Mouse (Mus musculus) heart, adult 8-10 months (tissue): ENCODE data around the gene Golt1a. TPM values are rescaled to one million over a fixed set of nuclear protein-coding genes. Genes with fewer than 3 reads are reported as not detected.

Experiments
- DNase-seq: peaks from one replicate; pipeline ENCODE4 v3.0.0; 2022; ENCODE audit warnings: low spot score
- total RNA-seq, 4 experiments: library from RNA; stranded (reverse); gene quantifications; 2 replicates each; pipeline ENCODE4 v1.2.4; 2022

Golt1a gene
- total RNA-seq, 4 experiments from 2014 or later: not detected

- no peak for DNase-seq
Measured at GRCm38 (mm10) chr1:133347693-133348520, 38.3 kb downstream of the Golt1a start.

DNA sequence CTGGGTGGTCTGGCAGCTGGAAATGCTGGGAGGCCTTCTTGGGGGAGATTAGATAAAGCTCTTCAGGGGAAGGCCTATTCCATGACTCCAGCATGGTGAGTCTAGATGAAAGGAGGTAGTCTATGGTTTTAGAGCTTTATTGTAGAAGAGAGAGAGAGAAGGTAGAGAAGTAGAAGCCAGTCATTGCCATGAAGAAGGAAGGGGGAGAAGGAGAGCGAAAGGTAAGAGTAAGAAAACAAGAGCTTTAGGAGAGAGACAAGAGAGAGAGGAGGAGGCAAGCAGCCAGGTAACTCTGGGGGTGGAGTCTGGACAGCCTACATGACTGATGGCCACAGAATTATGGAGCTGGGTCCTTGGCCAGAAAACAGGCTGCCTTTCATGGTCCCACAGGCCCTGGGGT, 40.6 kb downstream of the Golt1a start, which contains the start of gene Ren1:
Gene Ren1 (plus strand): TSS at position 301 of the 400 bp plus-strand sequence.
- no peak for DNase-seq

DNA sequence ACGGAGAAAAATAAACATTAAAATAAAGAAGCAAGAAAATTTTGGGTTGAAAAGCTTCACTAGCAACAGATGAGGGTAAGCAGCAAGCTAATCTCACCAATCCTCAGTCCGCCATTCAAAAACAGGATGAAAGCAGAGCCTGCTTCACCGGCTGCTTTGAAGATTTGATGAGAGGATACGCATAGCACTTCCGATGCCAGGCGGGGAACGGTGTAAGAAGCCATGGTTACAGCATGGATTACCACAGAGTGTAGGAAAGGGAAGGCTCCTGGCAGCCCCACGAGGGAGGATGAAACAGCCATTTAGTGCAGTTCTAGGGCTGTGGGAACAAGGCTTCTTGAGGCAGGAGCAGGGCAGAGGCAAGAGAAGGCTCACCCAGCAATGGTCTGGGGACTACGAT, 42.2 kb downstream of the Golt1a start:
- no peak for DNase-seq

GRCm38 (mm10) chr1:133353371-133353809, 43.8 kb downstream of the Golt1a start:
- peak; percentile 67 for DNase-seq

DNA sequence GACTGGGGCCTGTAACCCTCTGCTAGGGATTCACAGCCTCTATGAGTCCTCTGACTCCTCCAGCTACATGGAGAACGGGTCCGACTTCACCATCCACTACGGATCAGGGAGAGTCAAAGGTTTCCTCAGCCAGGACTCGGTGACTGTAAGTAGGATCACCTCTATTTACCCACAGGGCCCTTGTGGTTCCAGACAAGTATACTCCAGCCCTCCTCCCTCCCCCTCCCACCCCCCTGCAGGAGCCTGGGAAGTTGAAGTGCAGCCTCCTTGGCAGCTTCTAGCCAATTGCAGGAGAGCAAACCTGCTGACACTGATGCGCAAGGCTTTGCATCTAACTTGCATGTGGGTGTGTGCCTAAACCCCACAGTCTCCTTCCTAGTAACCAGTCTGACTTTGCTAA, 45.9 kb downstream of the Golt1a start:
- DNase-seq: no peak

DNA sequence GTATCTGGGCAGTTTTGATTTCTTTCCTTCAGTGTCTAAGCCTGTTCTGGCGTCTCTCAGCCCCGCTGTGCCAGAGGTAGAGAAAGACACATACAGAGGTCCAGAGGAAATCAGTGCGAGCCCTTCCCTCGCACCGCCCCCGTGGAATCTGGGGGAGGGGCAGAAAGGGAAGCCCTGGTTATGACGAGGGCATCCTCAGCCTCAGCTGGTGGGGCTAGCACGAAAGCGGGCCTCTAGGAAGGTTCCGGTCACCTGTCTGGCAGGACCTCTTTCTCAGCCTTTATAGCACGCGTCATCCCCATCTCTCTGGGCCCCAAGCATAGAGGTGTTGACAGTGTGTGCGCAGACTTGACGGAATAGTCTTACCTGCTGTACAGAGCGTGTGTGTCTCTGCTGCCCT, 46.3 kb downstream of the Golt1a start:
- DNase-seq: no peak

- DNase-seq: no peak
Measured at GRCm38 (mm10) chr1:133356330-133356729, 46.7 kb downstream of the Golt1a start.

- no peak for DNase-seq
Measured at GRCm38 (mm10) chr1:133361006-133361405, 51.4 kb downstream of the Golt1a start.

DNA sequence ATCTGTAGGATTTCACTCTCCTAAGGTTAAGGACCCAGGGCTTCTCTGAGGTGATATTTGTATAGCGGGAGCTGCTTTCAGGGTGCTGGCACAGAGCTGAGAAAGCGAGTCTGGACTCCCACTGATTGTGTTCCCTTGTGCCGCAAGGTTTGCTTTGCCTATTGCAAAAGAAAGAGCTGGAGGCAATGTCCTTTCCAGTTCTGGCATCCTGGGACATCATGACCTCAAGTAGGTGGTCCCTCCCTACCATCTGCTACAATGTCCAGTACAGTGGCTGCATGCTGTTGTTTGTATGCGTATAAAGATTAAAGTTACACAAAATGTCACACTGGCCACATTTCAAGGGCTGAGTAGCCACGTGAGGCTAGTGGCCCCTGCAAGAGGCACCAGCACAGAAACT, 52.5 kb downstream of the Golt1a start:
- no peak for DNase-seq

- peak; percentile 65 for DNase-seq
Measured at GRCm38 (mm10) chr1:133363276-133364021, 53.8 kb downstream of the Golt1a start, which contains the start of gene Etnk2. Gene Etnk2, plus strand, starts transcription at chr1:133363572.

GRCm38 (mm10) chr1:133364022-133364630, 54.5 kb downstream of the Golt1a start:
- DNase-seq: no peak

GRCm38 (mm10) chr1:133364890-133365289, 55.3 kb downstream of the Golt1a start:
- DNase-seq: no peak

DNA sequence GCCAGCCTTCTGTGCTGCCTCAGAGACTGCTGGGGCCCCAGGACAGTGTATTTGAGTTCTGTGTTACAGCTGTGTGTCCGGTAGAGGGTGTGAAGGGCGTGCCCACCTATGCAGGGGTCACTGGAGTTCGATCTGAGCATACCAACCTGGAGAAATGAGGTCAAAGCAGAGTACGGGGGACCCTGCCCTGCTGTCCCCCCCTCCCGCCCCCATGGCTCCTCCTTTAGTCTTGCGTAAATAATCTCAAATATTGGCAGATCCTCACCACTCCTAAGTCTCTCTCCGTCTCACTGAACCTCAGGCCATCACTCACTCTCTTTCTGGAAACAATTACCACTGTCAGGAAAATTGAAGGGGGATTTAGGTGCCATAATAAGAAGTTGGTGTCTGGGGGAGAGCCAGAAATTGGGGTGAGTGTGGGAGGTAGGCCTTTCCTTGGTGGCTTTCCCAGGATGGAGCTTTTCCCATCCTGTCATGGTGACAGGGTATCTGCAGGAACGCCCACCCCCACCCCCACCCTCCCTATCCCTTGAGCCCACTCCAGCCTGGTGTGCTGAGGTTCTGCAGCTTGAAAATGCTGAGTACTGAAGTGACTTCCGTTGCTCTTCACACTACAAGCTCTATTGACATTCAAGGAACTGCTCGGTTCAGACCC, 57.5 kb downstream of the Golt1a start:
- no peak for DNase-seq

DNA sequence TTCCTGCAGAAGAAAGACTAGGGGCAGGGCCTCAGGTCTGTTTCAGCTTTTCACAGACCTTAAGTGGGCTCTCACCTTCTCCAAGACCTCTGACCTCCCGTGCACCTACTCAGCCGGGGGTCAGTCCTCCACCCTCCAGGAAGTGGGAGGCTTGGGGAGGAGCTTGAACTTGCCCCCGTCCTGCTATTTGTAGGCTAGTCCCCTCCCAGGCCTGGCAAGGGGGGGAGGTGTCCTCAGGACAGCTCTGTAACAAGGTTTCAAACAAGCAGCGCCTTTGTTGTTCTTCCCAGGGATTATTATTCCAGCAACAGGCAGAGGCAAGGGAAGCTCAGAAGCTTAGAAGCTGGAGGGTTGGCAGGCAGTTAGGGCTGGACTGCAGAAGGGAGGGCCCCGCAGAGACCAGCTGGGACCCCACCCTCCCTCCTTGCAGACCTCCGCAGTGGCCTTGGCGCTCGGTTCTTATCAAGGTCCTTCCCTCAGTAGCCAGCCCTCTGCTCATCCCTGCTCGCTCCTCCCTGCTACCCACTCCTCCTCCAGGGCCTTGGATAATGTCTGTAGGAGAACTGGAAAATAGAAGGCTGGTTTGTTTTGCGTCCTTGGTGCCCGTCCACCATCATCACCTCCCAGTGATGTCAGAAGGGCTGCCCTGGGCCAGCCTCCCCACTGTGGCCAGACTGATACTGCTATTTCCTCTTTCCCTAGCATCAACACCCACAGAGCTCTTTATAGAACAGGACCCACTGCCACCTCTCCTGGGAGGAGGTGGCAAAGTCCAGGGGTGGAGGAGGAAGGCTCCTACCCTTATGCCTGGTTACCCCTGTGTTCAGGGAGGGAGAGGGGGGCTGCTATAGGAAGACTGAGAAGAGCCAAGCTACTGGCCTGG, 58.2 kb downstream of the Golt1a start:
- no peak for DNase-seq

DNA sequence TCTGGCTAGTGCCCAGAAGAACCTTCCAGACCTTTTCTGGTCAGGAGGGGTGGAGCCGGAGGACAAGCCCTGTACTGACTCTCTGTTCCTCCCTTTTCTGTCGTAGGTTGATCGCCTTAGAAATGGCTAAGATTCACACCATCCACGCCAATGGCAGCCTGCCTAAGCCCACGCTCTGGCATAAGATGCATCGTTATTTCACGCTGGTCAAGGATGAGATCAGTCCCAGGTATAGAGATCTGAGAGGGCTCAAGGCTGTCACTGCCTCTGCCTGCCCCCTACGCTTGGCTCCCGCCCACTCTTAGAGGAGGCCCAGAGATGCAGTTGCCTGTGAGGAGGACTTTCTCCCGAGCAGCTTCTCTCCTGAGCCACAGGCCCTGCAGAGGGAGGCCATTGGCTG, 59.0 kb downstream of the Golt1a start:
- no peak for DNase-seq

- no peak for DNase-seq
Measured at GRCm38 (mm10) chr1:133370352-133370751, 60.8 kb downstream of the Golt1a start.

DNA sequence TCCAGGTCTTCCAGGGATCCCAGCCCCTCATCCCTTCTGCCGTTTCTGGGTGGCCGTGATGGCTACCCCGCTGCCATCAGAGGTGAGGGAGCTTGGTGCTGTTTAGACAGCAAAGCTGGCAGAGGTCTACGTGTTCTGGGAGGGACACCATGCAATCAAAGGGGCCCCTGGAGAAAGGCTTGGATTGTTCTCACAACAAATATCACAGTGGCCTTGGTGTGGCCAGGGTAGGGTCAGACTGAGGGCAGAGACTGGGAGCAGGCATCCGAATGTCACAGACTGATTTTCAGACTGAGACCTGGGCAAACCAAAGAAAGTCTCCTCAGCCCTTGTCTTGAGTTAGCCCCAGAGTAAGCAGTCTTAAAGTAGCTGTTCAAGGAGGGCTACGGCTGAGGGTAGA, 61.8 kb downstream of the Golt1a start:
- no peak for DNase-seq

- DNase-seq: no peak
Measured at GRCm38 (mm10) chr1:133372113-133372512, 62.5 kb downstream of the Golt1a start.
